Mouse (Mus musculus) hindbrain, embryonic 16.5 days (tissue): Measurements from ENCODE around the gene Cabin1. TPM values are rescaled to one million over a fixed set of nuclear protein-coding genes. Genes with fewer than 3 reads are reported as not detected.

Source experiments
- ATAC-seq: fragments of 200-750 bp; cut with Nextera tagmentation; 2 replicates; pipeline ENCODE4 v1.8.0; 2017; ENCODE audit warnings: moderate TSS enrichment, moderate library complexity
- H3K27ac ChIP-seq: fragments of 300-500 bp; sonication (generic); 2 replicates; pipeline ENCODE4 v1.5.1; 2014; ENCODE audit warnings: low read depth, mild to moderate bottlenecking, control low read depth, low read length, moderate library complexity
- H3K27me3 ChIP-seq: fragments of 300-500 bp; sonication (generic); replicated peaks from 2 replicates; pipeline ENCODE4 v1.6.1; 2014; ENCODE audit warnings: low read length; ENCODE audit not compliant: control insufficient read depth, insufficient read depth
- H3K36me3 ChIP-seq: fragments of 300-500 bp; sonication (generic); 2 replicates; pipeline ENCODE4 v1.6.1; 2014; ENCODE audit warnings: mild to moderate bottlenecking, low read length, moderate library complexity, mixed read lengths; ENCODE audit not compliant: control insufficient read depth, insufficient read depth
- H3K4me1 ChIP-seq: fragments of 300-500 bp; sonication (generic); 2 replicates; pipeline ENCODE4 v1.6.1; 2014; ENCODE audit warnings: low read depth, low read length; ENCODE audit not compliant: control insufficient read depth, insufficient read depth
- H3K4me2 ChIP-seq: fragments of 300-500 bp; sonication (generic); 2 replicates; pipeline ENCODE4 v1.6.1; 2014; ENCODE audit warnings: mild to moderate bottlenecking, low read length, control low read depth, moderate library complexity
- H3K4me3 ChIP-seq: fragments of 300-500 bp; sonication (generic); 2 replicates; pipeline ENCODE4 v1.5.1; 2014; ENCODE audit warnings: mild to moderate bottlenecking, low read length, control low read depth, moderate library complexity
- H3K9ac ChIP-seq: fragments of 300-500 bp; sonication (generic); 2 replicates; pipeline ENCODE4 v1.6.1; 2014; ENCODE audit warnings: low read depth, mild to moderate bottlenecking, control low read depth, low read length, moderate library complexity
- H3K9me3 ChIP-seq: fragments of 300-500 bp; sonication (generic); 2 replicates; pipeline ENCODE4 v1.6.1; 2014; ENCODE audit warnings: mild to moderate bottlenecking, low read length, moderate library complexity; ENCODE audit not compliant: control insufficient read depth
- WGBS: fragments of 180-500 bp; shearing (Covaris S2); extraction: QIAGEN DNeasy Blood & Tissue Kit; methylation state at CpG from one replicate; pipeline ENCODE4 v1.1.7; 2014; 5-methylcytosine and 5-hydroxymethylcytosine counted together
- polyA plus RNA-seq: library from polyadenylated mRNA; unstranded; fragments of >200 nt; fragmentation: Nextera tagmentation; extraction: Ambion mirVana; gene quantifications from 2 replicates; pipeline ENCODE4 v1.2.1, GENCODE M21; 2015

Gene Cabin1
- polyA plus RNA-seq, 1 experiment from 2014 or later = 30.9 TPM

- H3K27ac ChIP-seq = no peak overlapping the region
Observed at GRCm38 (mm10) chr10:75605162-75605846, 158.8 kb downstream of the Cabin1 start.

GRCm38 (mm10) chr10:75600189-75600730, 163.9 kb downstream of the Cabin1 start:
- no peak overlapping the region for H3K4me2 ChIP-seq
- H3K4me1 ChIP-seq = no peaks in the 10 kb centered on the region
- H3K27me3 ChIP-seq = no peaks in the 10 kb centered on the region
- H3K9me3 ChIP-seq = peaks cover 3% of the 10 kb centered on the region
- no peak overlapping the region for H3K27ac ChIP-seq
- H3K36me3 ChIP-seq = no peaks in the 10 kb centered on the region
- WGBS = 81% methylated on average over 7 of the region's 7 CpGs
- no peak for ATAC-seq
- no peak overlapping the region for H3K9ac ChIP-seq
- H3K4me3 ChIP-seq = no peak overlapping the region

More at GRCm38 (mm10) chr10:75605162-75605846, 158.8 kb downstream of the Cabin1 start:
- Histone ChIP-seq H3K4me2 (no peak overlapping the region), H3K9me3 (no peaks in the 10 kb centered on the region), H3K4me3 (no peak overlapping the region), H3K4me1 (no peaks in the 10 kb centered on the region), H3K9ac (no peak overlapping the region), H3K27me3 (no peaks in the 10 kb centered on the region), H3K36me3 (no peaks in the 10 kb centered on the region)
- no peak for ATAC-seq
- 51% methylated on average over 11 of the region's 11 CpGs for WGBS

Other genes starting within 250 kb of the Cabin1 start
- gene Snrpd3, start 246.8 kb downstream of the Cabin1 start, polyA plus RNA-seq = 114 and 124 TPM in 2 replicates
- 15.4 and 19.8 TPM in 2 replicates for gene Gucd1, start 246.4 kb downstream of the Cabin1 start, polyA plus RNA-seq
- gene Lrrc75b, start 204.0 kb downstream of the Cabin1 start, polyA plus RNA-seq = 38.9 and 44.7 TPM in 2 replicates
- gene Ggt1, start 202.7 kb downstream of the Cabin1 start, polyA plus RNA-seq = 0.69 and 2.1 TPM in 2 replicates
- 2.9 and 3.5 TPM in 2 replicates for gene Ggt5, start 175.0 kb downstream of the Cabin1 start, polyA plus RNA-seq
- 10.5 and 11.9 TPM in 2 replicates for gene Susd2, start 120.3 kb downstream of the Cabin1 start, polyA plus RNA-seq
- 73.5 and 89.1 TPM in 2 replicates for gene Ddt, start 9.1 kb upstream of the Cabin1 start, polyA plus RNA-seq
- gene Gm20441, start 16.6 kb upstream of the Cabin1 start, polyA plus RNA-seq = 0.50 TPM in 1 of 2 replicates, not detected in the other
- gene Gstt3, start 17.1 kb upstream of the Cabin1 start, polyA plus RNA-seq = 1.4 and 1.5 TPM in 2 replicates
- 18.8 and 21.9 TPM in 2 replicates for gene Gstt1, start 34.2 kb upstream of the Cabin1 start, polyA plus RNA-seq
- not detected in 2 replicates for gene Gstt4, start 58.2 kb upstream of the Cabin1 start, polyA plus RNA-seq
- 7.9 and 8.5 TPM in 2 replicates for gene Gstt2, start 73.1 kb upstream of the Cabin1 start, polyA plus RNA-seq
- gene Mif, start 95.9 kb upstream of the Cabin1 start, polyA plus RNA-seq = 1,592 and 1,680 TPM in 2 replicates
- gene Derl3, start 129.1 kb upstream of the Cabin1 start, polyA plus RNA-seq = 0.64 and 1.9 TPM in 2 replicates
- 252 TPM in 2 replicates for gene Smarcb1, start 157.3 kb upstream of the Cabin1 start, polyA plus RNA-seq
- gene Chchd10, start 168.8 kb upstream of the Cabin1 start, polyA plus RNA-seq = 167 and 218 TPM in 2 replicates
- gene Mmp11, start 172.2 kb upstream of the Cabin1 start, polyA plus RNA-seq = 13.6 and 16.6 TPM in 2 replicates
- 0.74 and 1.5 TPM in 2 replicates for gene Gm867, start 176.3 kb upstream of the Cabin1 start, polyA plus RNA-seq
- gene Vpreb3, start 178.7 kb upstream of the Cabin1 start, polyA plus RNA-seq = 0.35 and 0.64 TPM in 2 replicates
- 0.05 TPM in 1 of 2 replicates, not detected in the other for gene Gm5134, start 190.2 kb upstream of the Cabin1 start, polyA plus RNA-seq